Mouse (Mus musculus) embryo, embryonic 10.5 days (tissue): ENCODE measurements at regions not wholly inside any gene's neighbourhood (a gene's known extent, or its start where the extent isn't known, plus 50 kb on each side); places are given as distances from the start of the nearest gene placed in this dataset.

Experiments
- DNase-seq: peaks from one replicate; pipeline ENCODE4 v3.0.0-alpha.2; 2015; ENCODE audit warnings: low spot score

GRCm38 (mm10) chr8:109012655-109013054, 481.2 kb upstream of the Pmfbp1 start:
- peak; percentile 70 for DNase-seq

DNA sequence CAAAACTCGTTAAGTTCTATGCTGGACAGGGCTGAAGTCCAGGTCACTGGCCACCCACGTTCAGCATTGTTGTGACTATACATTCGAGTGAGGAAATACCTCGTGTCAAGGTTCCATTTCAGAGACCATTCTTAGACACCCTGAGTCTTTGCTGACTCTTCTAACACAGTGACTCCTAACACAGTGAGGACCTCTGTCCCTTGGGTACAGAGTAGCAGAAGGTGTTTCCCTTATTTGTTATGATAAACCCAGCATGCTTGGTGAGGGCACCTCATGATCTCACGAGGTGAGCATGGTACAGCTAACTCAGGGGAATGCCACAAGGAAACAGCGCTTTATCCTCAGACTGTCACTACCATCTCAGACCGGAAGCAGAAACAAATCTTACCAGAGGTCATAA, 480.2 kb upstream of the Pmfbp1 start:
- DNase-seq = no peak

GRCm38 (mm10) chr8:109014746-109015145, 479.1 kb upstream of the Pmfbp1 start:
- peak; percentile 74 for DNase-seq

GRCm38 (mm10) chr8:109019565-109019964, 474.3 kb upstream of the Pmfbp1 start:
- no peak for DNase-seq

DNA sequence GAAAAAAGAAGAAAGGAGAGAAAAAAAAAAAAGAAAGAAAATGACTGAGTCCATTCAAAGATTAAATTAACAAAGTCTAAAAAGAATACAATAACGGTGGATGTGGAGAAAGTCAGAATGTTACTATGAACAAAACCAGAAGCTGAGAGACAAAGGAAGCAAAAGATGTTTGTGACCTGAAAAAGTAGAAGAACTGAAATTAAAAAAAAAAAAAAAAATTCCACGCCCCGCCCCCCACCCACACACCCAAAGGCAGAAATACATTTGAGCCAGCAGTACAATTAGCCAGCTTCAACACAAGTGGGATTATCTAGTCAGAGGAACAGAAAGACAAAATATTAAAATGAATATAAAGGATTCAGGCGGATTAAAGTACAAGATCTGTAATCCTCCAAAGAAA, 473.7 kb upstream of the Pmfbp1 start:
- no peak for DNase-seq

DNA sequence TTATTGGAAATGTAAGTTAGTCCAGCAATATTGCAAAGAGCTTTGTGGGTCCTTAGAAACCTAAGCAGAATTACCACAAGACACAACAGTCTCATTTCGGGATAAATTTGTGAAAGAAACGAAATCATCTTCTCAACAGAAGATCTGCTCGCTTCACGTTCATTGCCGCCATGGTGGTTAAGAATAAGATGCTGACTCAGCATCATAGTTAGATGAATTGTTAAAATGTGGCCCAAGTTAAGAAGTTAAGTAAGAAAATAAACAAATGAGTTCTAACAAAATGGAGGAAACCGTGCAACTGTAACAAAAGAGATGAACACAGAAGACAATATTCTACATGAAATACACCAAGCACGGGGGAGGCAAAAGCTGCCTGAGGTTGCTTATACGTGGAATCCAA, 465.9 kb upstream of the Pmfbp1 start:
- DNase-seq = no peak

GRCm38 (mm10) chr8:109053608-109054007, 440.2 kb upstream of the Pmfbp1 start:
- no peak for DNase-seq

DNA sequence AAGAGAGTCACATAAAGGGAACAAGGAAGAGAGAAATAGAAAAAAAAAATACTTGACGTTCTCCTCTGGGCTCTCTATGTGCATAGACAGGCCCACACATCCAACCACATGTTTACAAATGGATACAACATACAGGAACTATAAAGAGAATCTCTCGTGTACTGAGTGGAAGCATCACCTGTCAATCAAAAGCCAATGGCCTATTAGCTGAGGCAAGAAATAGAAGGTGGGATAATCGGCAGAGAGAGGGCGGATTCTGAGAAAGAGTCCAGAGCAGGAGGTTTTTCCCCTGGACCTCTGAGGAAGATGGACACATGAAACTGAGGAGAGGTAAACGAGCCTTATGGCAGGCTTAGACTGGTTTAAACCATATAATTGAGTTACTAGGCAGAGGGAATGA, 434.7 kb upstream of the Pmfbp1 start:
- no peak for DNase-seq

- no peak for DNase-seq
Observed at GRCm38 (mm10) chr8:109062376-109062775, 431.5 kb upstream of the Pmfbp1 start.

DNA sequence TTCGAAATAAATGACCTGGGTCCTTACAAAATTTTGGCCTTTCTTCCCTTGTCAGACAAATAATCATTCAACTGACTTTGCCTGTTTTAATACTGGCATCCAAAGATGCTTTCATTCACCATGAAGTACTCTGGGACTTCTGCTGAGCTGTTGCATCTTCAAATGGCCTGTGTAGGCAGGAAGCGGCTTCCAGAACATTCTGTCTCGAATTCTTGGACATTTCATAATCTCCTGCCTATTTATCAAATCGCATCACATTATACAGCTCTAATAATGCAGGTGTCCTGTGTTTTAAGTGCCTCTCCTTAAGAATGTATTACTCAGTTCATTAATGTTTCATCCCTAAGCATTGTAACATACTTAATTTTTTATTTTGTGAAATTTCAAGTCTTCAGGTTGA, 420.1 kb upstream of the Pmfbp1 start:
- no peak for DNase-seq

- DNase-seq = peak; percentile 80
Observed at GRCm38 (mm10) chr8:109075006-109075405, 418.8 kb upstream of the Pmfbp1 start.

- DNase-seq = peak; percentile 27
Observed at GRCm38 (mm10) chr8:109079223-109079622, 414.6 kb upstream of the Pmfbp1 start.

DNA sequence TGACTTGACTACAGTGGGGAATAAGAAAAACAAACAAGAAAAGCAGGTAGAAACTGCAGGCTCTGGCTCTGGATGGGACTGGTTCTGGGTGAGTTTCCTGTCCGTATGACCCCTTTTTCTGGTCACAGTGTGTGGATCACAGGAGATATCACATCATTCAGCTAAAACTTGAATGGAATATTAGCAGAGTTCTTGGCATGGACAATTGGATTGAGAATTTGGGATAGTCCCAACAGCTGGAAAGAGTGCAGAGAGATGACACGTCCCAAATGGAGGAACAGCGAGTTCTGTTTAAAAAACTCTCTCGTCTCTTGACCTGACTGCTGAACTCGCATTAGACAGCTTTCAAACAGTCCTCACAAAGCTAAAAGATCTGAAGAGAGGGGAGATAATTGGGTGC, 412.5 kb upstream of the Pmfbp1 start:
- no peak for DNase-seq

DNA sequence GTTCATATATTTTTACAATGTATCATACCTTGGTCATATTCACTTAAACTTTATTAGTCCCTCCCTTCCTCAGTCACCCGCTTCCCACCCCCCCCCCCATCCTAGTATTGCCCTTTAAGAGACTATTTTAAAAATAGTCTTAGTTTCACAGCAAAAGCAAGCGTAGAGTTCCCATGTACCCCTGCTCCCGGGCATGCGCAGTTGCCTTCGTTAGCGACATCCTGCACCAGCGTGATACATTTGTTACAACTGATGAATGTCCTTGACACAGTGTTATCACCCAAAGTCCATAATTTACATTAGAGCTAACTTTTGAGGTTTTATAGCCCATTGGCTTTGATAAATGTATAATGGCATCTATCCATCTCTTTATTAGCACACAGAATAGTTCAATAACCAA, 408.7 kb upstream of the Pmfbp1 start:
- DNase-seq = no peak

GRCm38 (mm10) chr8:109087781-109088180, 406.0 kb upstream of the Pmfbp1 start:
- no peak for DNase-seq

DNA sequence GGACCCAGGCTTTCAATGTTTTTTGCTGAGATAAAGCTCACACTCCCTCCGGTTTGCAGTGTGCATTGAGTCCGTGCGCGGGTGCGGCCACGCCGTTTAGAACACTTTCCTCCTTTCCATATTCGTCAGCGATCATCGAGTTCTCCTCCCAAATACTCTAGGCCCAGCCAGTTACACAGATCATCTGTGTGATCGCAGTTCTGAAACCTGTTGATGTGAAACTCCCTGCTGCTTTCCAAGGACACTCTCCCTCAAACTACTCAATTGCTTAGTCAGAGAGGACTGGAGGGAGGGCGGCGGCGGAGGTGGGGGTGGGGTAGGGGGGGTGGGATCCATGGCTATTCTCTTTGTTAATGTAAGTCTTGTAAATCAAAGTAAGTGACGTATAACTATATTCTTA, 394.2 kb upstream of the Pmfbp1 start:
- DNase-seq = no peak

GRCm38 (mm10) chr8:109101416-109101815, 392.4 kb upstream of the Pmfbp1 start:
- DNase-seq = no peak

GRCm38 (mm10) chr8:109104798-109105326, 389.0 kb upstream of the Pmfbp1 start:
- DNase-seq = no peak

- DNase-seq = no peak
Observed at GRCm38 (mm10) chr8:109105693-109106092, 388.1 kb upstream of the Pmfbp1 start.

DNA sequence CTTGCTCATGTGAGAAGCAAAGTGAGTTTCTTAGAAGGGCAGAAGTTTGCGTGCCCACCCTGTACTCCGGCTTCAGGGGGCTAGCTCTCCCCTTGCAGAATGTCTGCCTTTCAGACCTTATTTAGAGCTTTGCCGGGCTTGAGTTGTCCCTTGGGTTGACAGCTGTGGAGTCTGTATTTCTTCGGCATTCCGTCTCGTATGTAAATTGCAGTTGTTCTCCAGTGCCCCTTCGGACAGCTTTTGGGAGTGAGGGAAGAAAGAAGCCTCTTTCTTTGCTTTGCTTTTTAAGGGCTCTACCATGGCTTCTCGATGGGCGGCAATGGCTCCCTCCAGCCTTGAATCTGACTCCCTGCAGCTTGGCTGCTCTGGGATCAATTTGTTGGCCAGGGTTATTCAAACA, 386.9 kb upstream of the Pmfbp1 start:
- DNase-seq = peak; percentile 27

GRCm38 (mm10) chr8:109107762-109108161, 386.1 kb upstream of the Pmfbp1 start:
- DNase-seq = peak; percentile 13

- no peak for DNase-seq
Observed at GRCm38 (mm10) chr8:109109390-109109789, 384.4 kb upstream of the Pmfbp1 start.

DNA sequence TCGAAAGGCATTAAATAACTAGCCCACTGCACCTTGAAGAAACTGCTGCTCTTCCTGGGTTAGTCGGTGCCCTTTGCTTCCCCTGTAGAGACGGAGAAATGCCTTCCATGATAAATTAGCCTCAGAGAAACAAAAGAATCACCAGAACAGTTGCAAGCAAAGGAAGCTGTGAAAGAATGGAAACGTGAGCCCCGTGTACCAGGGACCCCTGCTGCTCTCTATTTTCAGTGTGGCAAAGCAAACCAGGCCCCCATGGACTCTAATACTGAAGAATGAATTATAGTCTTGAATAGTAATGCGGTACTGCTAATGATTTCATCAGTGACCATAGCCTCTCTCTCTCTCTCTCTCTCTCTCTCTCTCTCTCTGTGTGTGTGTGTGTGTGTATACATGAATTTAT, 372.1 kb upstream of the Pmfbp1 start:
- peak; percentile 56 for DNase-seq

DNA sequence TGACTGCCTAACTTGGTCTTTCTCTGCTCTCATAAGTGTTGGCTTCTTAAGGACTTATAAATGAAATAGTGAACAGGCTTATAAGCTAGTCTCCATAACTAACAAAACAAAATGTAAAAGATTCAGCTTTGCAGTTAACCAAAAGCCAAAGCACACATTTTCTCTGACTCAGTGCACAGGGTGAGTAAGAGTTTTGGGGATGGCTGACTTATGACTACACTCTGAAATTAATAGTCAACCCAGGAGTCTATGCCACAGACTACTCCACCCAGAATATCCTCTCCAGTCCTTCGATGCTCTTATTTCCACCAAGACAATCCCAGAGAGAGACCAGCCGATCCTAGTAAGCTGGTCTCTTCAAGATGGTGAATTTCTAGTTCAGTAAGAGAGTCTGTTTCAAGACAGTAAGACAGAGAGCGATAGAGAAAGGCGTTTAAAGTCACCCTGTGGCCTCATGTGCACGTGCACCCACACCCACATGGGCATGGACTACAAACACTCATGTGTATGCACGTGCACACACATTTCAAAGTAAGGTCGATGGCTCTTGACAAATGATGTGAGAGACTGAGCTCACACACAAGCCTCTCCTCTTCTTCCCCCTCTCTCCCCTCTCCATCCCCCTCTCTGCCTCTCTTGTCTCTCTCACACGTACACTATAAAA, 351.2 kb upstream of the Pmfbp1 start:
- DNase-seq = no peak
